Mouse (Mus musculus) heart, embryonic 15.5 days (tissue): Measurements from ENCODE around the gene Tmem120b. TPM values are rescaled to one million over a fixed set of nuclear protein-coding genes. Genes with fewer than 3 reads are reported as not detected.

ENCODE experiments used
- ATAC-seq: fragments of 200-750 bp; cut with Nextera tagmentation; replicated peaks from 2 replicates; pipeline ENCODE4 v1.8.0; 2017; ENCODE audit warnings: low read depth, moderate TSS enrichment; ENCODE audit not compliant: insufficient number of reproducible peaks, insufficient read depth, low FRiP score
- H3K27ac ChIP-seq: fragments of 300-500 bp; sonication (generic); 2 replicates; pipeline ENCODE4 v1.5.1; 2015; ENCODE audit warnings: mild to moderate bottlenecking, inconsistent platforms
- H3K27me3 ChIP-seq: fragments of 300-500 bp; sonication (generic); 2 replicates; pipeline ENCODE4 v1.6.1; 2015; ENCODE audit warnings: inconsistent platforms
- H3K36me3 ChIP-seq: fragments of 300-500 bp; sonication (generic); 2 replicates; pipeline ENCODE4 v1.6.1; 2015; ENCODE audit warnings: mild to moderate bottlenecking, inconsistent platforms
- H3K4me1 ChIP-seq: fragments of 300-500 bp; sonication (generic); replicated peaks from 2 replicates; pipeline ENCODE4 v1.6.1; 2015; ENCODE audit warnings: inconsistent platforms
- H3K4me2 ChIP-seq: fragments of 300-500 bp; sonication (generic); 2 replicates; pipeline ENCODE4 v1.6.1; 2015; ENCODE audit warnings: inconsistent platforms, mild to moderate bottlenecking, moderate library complexity
- H3K4me3 ChIP-seq: fragments of 300-500 bp; sonication (generic); 2 replicates; pipeline ENCODE4 v1.5.1; 2015; ENCODE audit warnings: mild to moderate bottlenecking, inconsistent platforms
- H3K9ac ChIP-seq: fragments of 300-500 bp; sonication (generic); 2 replicates; pipeline ENCODE4 v1.6.1; 2015; ENCODE audit warnings: mild to moderate bottlenecking, inconsistent platforms
- H3K9me3 ChIP-seq: fragments of 300-500 bp; sonication (generic); replicated peaks from 2 replicates; pipeline ENCODE4 v1.6.1; 2016; ENCODE audit warnings: inconsistent platforms
- WGBS: fragments of 180-500 bp; shearing (Covaris S2); methylation state at CpG from one replicate; pipeline ENCODE4 v1.1.7; 2015; ENCODE audit warnings: mixed read lengths; 5-methylcytosine and 5-hydroxymethylcytosine counted together
- polyA plus RNA-seq: library from polyadenylated mRNA; unstranded; fragments of >200 nt; fragmentation: Nextera tagmentation; extraction: Ambion mirVana; gene quantifications from 2 replicates; pipeline ENCODE4 v1.2.1, GENCODE M21; 2015

Tmem120b gene
- polyA plus RNA-seq, 1 experiment from 2014 or later = 11.3 TPM

DNA sequence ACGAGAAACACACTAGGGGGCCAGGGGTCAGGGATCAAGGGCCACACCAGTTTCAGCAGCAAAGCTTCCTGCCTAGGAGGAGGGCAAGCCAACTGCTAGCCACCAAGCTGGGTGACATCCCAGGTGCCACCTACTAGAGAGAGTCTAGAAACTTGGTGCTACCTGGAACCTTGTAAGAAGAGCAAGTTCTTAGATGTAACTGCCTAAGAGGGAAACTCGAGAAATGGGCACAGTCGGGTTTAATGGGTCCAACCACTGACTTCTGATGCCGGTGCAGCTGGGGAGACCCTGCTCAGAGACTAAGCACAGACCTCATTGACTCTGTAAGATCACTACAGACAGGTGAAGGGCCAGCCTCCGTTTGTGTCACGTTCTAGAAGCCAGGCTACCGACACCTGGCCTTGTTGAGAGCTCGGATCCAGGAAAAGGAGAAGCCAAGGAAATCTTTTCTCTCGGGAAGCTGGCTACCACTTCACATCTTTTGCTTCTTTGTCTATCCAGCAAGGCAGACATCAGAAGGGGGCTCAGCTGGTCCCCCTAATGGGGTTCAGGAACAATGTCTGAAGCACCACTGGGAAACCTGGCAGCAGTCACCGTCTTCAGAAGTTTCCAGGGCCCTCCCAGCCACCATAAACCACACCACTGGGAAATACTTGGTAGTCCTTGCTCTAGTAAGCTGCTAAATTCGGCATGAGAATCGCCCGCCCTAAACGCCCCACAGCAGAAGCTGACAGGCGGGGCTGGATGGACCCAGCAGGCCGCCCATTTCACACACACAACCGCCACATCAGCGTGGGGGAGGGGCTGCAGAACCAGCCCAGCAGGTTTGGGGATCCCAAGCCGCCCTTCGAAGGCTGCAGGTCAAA lies 69.1 kb downstream of the Tmem120b start:
- H3K9ac ChIP-seq = peak overlapping the region; percentile 81
- 4% methylated on average over 20 of the region's 20 CpGs for WGBS
- peak overlapping the region; percentile 96 for H3K4me2 ChIP-seq
- ATAC-seq = no peak
- H3K27ac ChIP-seq = peak overlapping the region; percentile 100
- no peaks in the 10 kb centered on the region for H3K36me3 ChIP-seq
- no peaks in the 10 kb centered on the region for H3K9me3 ChIP-seq
- no peaks in the 10 kb centered on the region for H3K27me3 ChIP-seq
- H3K4me3 ChIP-seq = peak overlapping the region; percentile 59
- peaks cover 69% of the 10 kb centered on the region for H3K4me1 ChIP-seq

DNA sequence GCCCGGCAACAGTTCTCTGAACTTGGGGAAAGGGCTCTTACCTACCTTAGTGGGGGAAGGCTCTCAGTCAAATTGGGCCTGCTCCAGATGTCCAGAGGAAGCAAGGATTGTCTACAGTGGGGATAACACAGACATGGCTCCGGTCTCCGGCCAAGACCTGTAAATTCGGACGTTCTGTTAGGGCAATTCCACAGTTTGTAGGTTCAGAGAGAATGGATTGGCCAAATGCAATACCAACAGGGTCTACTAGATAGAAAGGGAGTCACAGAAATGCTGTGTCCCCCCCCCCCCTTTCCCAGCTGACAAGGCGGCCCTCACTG lies 69.7 kb downstream of the Tmem120b start:
- Histone ChIP-seq H3K9ac (peak overlapping the region; percentile 81), H3K4me3 (peak overlapping the region; percentile 59), H3K9me3 (no peaks in the 10 kb centered on the region), H3K27ac (peak overlapping the region; percentile 100), H3K4me2 (peak overlapping the region; percentile 96), H3K27me3 (no peaks in the 10 kb centered on the region), H3K36me3 (no peaks in the 10 kb centered on the region), H3K4me1 (peaks cover 63% of the 10 kb centered on the region)
- 4% methylated on average over 6 of the region's 6 CpGs for WGBS
- no peak for ATAC-seq

DNA sequence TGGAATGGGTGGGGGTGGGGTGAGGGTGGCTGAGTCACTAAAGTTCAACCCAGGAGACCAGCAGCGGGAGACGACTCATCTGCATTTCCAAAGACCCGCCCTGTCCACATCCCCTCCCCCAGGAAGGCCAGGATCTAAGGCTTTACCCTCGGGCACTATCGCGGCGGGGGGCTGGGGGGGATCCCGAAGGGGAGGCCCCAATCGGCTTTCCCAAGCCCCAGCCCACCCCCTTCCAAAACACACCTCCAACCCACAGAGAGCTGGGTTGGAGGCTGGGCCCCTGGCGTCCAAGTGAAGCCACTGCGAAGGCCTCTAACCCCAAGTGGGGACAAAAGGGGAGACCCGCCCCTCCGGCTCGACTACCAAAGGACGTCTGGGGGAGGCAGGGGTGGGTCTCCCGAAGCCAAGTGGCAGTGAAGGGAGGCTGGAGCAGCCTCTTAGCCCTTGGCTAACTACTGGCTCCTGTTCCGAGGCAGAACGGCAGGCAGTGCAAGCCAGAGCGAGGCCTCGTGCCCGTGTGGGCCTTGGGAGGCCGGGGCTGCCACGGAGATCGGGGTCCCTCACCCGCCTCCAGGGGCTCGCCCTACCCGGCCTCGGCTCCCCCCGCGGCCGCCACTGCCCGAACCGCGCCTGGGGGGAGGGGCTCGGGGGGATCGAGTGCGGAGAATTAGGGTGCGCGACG lies 70.2 kb downstream of the Tmem120b start:
- Histone ChIP-seq H3K27ac (peak overlapping the region; percentile 100), H3K9me3 (no peaks in the 10 kb centered on the region), H3K4me1 (peaks cover 59% of the 10 kb centered on the region), H3K4me2 (peak overlapping the region; percentile 96), H3K27me3 (no peaks in the 10 kb centered on the region), H3K36me3 (no peaks in the 10 kb centered on the region), H3K4me3 (peak overlapping the region; percentile 59), H3K9ac (peak overlapping the region; percentile 81)
- WGBS = under 1% methylated on average over 40 of the region's 40 CpGs
- ATAC-seq = peak; percentile 7

DNA sequence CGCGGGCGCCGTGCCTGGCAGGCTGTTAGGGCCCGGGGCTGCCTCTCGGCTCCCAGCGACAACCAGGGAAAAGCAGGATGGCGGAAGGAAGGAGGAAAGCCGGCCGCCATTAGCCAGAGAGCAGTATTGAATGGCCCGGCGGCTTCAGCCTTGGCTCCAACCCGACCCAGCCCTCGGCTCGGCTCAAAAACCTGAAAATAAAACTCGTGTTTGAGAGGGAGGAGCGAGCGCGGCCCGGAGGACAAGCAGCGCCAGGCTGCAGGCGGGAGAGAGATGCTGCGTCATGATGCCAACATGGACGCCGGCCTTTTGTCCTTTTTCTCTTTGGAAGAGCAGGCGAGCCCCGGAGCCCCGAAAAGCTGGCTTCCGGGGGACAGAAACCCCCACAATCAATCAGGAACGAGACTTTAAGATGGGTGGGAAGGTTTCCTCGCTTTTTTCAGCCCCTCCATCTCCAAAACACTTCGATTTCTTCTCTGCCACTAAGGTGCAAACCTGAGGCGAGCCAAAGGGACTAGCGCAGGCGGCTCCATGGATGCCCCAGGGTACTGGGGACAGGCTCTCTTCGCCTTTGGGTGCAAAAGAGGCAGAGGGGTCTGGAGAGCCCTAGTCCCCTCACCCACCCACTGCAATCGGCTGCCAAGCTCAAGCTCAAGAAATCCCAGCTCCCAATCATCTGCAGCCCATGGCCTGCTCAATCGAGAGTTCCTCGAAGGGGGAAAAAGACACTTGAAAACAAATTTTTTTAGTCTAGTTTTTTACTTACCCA lies 70.9 kb downstream of the Tmem120b start:
- H3K4me1 ChIP-seq = peaks cover 55% of the 10 kb centered on the region
- ATAC-seq = no peak
- H3K27me3 ChIP-seq = no peaks in the 10 kb centered on the region
- peak overlapping the region; percentile 81 for H3K9ac ChIP-seq
- H3K27ac ChIP-seq = peak overlapping the region; percentile 100
- peak overlapping the region; percentile 96 for H3K4me2 ChIP-seq
- under 1% methylated on average over 39 of the region's 39 CpGs for WGBS
- no peaks in the 10 kb centered on the region for H3K9me3 ChIP-seq
- H3K4me3 ChIP-seq = peak overlapping the region; percentile 59
- no peaks in the 10 kb centered on the region for H3K36me3 ChIP-seq

DNA sequence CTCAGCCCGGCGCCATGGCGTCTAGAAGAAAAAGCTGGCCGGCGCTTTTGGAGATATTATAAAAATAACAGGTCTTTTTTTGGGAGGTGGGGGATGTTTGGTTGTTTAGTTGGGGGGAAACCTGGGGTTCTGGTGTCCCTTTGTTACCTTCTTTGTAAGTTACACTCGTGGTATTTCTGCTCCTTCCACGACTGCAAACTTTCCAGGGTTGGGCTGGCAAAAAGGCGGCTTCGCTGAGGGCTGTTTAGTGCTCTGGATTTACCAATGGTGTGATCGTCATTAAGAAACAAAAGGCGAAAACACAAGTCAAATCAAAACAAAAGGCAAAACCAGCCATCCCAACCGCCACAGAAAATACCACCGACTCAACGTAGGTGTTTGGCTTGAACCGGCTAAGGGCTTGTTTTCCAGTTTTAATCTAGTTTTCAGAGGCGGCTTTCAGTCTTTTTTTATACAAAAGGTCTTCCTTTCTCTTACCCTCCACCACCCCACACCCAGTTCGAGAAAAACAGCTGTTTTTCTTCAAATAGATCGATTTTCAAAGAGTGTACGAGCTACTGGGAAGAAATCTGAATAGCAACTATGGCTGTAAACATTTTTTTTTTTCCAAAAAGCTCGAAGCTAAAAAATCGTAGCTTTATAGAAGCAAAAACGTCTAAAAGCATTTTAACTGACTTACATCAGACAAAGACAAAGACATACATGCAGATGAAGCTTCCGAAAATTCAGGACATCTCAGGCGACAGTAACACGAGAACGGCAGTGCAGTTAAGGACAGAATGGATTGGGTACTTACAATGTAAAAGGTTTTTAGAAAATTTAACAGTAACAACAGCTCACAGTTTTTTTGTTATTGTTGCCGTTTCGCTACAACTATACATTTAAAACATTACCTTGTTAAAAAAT lies 71.8 kb downstream of the Tmem120b start:
- H3K36me3 ChIP-seq = no peaks in the 10 kb centered on the region
- no peaks in the 10 kb centered on the region for H3K27me3 ChIP-seq
- H3K4me2 ChIP-seq = peak overlapping the region; percentile 96
- H3K27ac ChIP-seq = peak overlapping the region; percentile 100
- H3K9ac ChIP-seq = peak overlapping the region; percentile 81
- H3K4me1 ChIP-seq = peaks cover 55% of the 10 kb centered on the region
- no peak for ATAC-seq
- H3K9me3 ChIP-seq = no peaks in the 10 kb centered on the region
- 1% methylated on average over 28 of the region's 28 CpGs for WGBS
- H3K4me3 ChIP-seq = peak overlapping the region; percentile 59

DNA sequence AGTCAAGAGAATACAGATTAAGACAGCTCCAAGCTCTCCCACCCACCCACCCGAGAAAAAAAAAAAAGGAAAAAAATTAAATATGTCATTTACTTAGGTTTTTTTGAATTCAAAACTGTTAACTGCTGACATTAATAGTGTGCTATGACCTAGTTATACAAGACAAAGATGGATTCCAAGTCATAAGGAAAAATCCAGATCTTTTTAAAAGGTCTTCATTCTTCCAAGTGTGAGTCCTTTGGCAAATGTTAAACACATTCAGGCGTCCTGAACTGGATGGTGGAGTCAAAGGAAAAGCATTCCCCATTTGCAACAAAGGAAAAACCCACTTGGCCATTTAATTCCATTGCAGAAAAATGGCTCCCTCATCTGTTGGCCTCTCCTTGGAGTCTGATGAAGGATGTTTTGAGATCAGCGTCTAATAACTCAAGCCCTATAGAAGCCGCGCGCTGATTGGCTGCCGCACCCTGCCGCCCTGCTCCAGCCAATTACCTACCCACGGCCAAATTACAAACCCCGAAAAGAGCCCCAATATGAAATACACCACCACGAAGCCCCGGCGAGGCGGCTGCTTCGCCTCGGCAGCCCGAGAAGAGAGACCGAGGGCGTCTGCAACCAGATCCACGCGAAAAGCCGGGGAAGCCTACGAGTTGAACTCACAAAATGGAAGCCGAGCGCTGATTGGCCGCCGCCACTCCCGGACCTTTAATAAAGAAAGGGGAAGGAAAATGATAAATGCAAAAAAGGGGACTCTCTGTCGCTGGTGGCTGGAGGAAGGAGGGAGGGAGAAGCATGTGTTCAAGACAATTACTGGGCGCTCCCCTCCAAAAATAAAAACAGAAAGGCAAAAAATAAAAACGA lies 72.7 kb downstream of the Tmem120b start:
- H3K4me3 ChIP-seq = peak overlapping the region; percentile 92
- peaks cover 55% of the 10 kb centered on the region for H3K4me1 ChIP-seq
- ATAC-seq = peak; percentile 33
- no peaks in the 10 kb centered on the region for H3K36me3 ChIP-seq
- peak overlapping the region; percentile 96 for H3K4me2 ChIP-seq
- H3K9me3 ChIP-seq = no peaks in the 10 kb centered on the region
- H3K27ac ChIP-seq = peak overlapping the region; percentile 100
- H3K9ac ChIP-seq = peak overlapping the region; percentile 99
- WGBS = under 1% methylated on average over 31 of the region's 31 CpGs
- H3K27me3 ChIP-seq = no peaks in the 10 kb centered on the region

DNA sequence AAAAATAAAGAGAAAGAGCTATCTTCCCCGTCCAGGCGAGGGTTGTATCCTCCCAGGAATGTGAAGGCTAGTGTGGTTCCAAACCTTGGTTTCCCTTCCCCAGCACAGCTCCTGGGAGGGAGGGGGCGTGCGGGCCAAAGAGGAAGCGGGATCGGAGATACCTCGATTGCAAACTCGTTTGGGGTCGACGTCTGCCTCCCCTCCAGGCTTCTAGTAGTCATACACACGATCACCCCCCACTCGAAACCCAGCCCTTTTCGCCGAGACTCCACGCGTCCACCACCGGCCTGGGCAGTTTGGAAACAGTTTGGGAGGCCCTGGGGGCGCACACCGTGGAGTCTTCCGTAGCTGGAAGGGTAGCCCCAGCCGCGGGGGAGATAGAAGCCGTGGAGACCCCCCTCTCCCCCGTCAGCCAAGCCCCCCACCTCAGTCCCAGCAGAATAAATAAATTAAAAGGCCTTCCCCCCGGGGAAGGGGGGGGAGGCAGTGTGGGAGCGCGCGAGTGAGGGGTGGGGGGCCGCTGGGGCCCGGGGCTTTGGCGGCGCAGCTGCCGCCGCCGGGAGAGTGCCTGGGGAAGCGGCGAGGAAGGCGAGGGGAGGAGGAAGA lies 73.4 kb downstream of the Tmem120b start:
- peak overlapping the region; percentile 92 for H3K4me3 ChIP-seq
- WGBS = under 1% methylated on average over 30 of the region's 38 CpGs
- no peak for ATAC-seq
- H3K27me3 ChIP-seq = no peaks in the 10 kb centered on the region
- peak overlapping the region; percentile 96 for H3K4me2 ChIP-seq
- peaks cover 6% of the 10 kb centered on the region for H3K36me3 ChIP-seq
- H3K4me1 ChIP-seq = peaks cover 50% of the 10 kb centered on the region
- H3K9ac ChIP-seq = peak overlapping the region; percentile 99
- H3K9me3 ChIP-seq = no peaks in the 10 kb centered on the region
- H3K27ac ChIP-seq = peak overlapping the region; percentile 100

DNA sequence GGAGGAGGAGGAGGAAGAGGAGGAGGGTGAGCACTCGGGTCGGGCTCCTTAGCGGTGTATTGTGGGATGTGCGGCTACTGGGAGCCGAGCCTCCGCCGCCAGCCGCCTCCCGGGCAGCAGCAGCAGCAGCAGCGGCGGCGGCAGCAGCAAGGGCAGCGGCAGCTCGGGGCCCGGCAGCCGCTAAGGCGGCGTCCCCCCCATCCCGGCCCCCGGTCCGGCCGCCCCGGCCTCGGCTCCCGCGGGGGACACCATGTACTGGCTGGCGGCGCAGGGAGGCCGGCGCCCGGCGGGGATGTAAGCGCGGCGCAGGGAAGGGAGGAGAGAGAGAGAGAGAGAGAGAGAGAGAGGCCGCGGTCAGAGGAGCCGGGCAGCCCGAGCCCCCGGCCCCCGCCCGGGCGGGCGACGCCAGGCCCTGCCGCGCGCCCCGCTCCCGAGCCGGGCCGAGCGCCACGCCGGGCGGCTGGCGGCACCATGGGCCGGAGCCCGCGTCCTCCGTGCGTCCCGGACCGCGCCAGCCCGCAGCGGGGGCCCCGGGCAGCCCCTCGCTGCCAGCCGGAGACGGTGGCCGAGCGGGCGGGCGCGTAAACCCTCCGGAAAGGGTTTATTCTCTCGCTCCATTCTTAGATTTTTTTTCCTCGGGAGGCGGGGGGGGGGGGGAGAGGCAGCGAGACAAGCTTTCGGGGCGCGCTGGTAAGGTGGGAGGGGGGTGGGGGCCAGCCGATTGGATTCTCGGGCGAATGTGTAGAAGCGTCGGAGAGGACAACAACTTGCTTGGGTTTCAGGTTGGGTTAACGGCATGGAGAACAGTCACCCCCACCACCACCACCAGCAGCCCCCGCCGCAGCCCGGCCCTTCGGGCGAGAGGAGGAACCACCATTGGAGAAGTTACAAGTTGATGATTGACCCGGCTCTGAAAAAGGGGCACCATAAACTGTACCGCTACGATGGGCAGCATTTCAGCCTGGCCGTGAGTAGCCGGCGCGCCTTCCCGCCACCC lies 74.2 kb downstream of the Tmem120b start, which contains the start of gene Setd1b:
Gene Setd1b, plus strand, starts transcription at position 33 of the 997 bp plus-strand sequence.
- WGBS = under 1% methylated on average over 81 of the region's 103 CpGs
- Histone ChIP-seq H3K36me3 (peaks cover 14% of the 10 kb centered on the region), H3K4me2 (peak within 1 kb of the TSS; percentile 96), H3K9me3 (no peaks in the 10 kb centered on the region), H3K4me1 (peaks cover 44% of the 10 kb centered on the region), H3K4me3 (peak within 1 kb of the TSS; percentile 92), H3K27ac (peak within 1 kb of the TSS; percentile 100), H3K9ac (peak within 1 kb of the TSS; percentile 99), H3K27me3 (no peaks in the 10 kb centered on the region)
- 0 out of 2 replicates have a peak, but pooled peaks have one; percentile 11 for ATAC-seq
